Mouse (Mus musculus) c-Kit-positive CD71-positive TER-119-negative erythroid progenitor cells, embryonic 14.5 days (primary cell): ENCODE data around the gene Lpcat3.
A peak's percentile ranks its signal among the peaks of the same experiment; 100 is the strongest.

Experiments
- DNase-seq: peaks from one replicate; pipeline ENCODE4 v3.0.0-alpha.2; 2013; ENCODE audit warnings: low read depth

Gene Lpcat3

GRCm38 (mm10) chr6:124704417-124704816 lies 41.6 kb downstream of the Lpcat3 start:
- no peak for DNase-seq

DNA sequence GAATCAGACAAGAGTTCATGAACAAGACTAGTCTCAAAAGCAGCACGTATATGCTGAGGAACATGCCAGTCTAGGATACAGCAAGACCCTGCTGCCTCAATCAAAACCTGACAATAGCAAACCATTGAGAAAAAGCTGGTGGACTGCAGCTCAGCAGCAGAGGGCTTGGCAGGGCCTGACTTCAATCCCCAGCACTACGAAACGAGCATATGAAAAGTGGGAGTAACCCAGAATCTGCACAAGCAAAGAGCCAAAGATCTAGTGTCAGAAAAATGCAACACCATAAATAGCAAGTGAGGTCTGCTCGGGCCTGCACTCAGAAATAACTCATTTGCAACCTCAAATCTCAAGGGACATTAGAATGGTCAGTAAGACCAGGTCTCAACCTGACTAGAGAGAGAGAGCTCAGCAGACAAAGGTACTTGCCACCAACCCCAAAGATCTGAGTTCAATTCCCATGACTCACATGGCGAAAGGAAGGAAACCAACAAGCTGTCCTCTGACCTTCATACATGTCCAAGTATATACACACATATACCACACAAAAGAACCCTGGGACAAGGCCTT lies 43.3 kb downstream of the Lpcat3 start:
- DNase-seq, result no peak

GRCm38 (mm10) chr6:124708289-124708889 lies 45.6 kb downstream of the Lpcat3 start:
- DNase-seq, result no peak

DNA sequence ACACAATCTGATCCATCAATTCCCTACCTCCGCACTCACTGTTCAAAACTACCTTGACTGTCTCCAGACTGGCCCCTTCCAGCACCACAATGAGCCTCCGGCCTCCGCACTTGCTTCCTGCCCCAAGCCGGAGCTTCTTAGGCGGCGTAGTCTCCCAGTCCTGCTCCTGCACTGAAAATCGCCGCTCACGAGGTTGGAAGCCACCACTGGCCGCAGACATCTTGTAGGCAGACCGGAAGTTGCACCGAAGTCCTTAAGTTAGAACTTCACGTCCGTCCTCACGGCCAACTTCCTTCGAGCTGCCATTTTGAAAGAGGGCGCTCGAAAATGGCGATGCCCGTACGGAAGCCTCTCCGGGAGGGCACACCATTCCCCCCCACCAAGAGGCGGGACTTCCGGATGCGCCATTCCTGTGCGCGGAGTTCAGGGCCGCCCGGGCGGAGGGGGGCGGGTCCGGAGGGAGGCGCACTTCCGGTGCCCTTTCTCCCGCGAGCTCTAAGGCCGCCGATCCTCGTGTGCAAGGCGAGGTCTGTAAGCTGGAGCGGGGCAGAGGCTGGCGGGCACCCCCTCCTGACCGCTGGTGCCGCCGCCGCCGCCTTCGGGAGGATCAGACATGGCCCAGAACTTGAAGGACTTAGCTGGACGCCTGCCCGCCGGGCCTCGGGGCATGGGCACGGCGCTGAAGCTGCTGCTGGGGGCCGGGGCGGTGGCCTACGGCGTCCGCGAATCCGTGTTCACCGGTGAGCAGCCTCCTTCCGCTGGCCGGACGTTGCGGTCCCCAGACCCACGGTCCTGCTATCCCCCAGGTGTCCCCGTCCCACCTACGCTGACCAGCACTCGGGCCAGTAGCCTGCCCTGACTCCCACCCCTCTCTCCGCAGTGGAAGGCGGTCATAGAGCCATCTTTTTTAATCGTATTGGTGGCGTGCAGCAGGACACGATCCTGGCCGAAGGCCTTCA lies 49.3 kb downstream of the Lpcat3 start, which contains the start of the genes Emg1 and Phb2:
TSS of gene Emg1 (minus strand) at position 355 of the 959 bp plus-strand sequence.
TSS of gene Phb2 (plus strand) at position 513 of the 959 bp plus-strand sequence.
- peak; percentile 97 for DNase-seq

DNA sequence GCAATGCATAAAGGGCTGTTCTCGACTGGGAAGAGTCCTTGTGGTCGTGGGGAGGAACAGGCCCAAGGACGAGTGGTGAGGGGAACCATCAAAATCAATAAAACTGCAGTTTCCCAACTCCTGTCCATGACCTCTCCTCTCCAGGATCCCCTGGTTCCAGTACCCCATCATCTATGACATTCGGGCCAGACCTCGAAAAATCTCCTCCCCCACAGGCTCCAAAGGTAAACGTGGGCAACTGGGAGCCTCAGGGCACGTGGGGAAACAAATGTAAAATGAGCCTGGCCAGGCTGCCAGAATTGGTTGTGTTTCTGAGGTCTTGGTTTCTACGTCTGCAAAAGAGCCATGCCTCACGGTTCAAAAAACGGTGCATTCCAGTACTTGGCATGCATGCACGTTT lies 50.1 kb downstream of the Lpcat3 start:
- DNase-seq, result no peak

DNA sequence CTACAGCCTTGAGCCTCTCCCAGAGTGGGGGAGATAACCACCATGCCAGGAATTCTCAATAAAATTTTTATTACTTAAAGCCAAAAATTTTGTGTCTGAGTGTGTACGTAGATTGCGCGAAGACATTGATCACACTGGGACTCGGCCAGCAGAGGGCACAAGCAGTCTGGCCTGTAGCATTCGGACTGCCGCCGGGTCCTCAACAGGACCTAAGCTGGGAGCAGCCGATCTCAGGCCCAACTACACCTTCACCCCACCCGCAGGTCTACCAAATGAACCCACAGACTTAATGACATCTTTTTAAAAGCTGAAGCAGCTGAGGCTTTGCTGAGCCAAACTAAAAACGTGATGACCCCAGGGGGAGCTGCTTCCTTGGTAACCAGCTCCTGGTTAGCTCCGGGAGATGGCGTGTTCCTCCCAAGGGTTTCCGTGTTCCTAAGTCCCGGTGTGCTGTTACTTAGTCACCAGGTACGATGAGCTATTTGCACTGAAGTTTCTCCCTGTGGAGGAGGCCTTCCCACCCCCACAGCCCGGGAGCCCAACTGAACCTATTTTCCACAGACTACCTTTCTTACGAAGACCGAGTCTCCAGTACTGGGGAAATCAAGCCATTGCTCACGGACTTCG lies 54.1 kb downstream of the Lpcat3 start:
- no peak for DNase-seq

DNA sequence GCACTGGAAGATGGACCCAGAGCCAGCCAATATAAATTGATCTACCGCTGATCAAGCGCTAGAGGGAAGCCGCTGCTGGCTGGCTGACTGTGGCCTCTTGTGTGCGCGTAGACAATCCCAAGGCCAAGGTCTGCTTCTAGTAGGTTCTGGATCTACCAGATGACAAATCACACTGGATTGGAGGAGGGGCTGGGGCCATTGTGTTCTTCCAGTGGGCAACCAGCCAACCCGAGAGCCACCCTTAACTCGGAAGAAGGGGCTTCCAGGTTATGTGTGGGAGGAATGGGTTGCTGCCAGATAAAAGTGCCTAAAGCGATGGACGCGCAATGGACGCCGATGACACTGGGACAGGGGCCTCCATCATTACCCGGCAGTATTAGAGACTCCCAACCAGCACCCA lies 55.1 kb downstream of the Lpcat3 start:
- DNase-seq, result no peak

- no peak for DNase-seq
These were observed 55.9 kb downstream of the Lpcat3 start for GRCm38 (mm10) chr6:124718703-124719102.

GRCm38 (mm10) chr6:124719354-124719978 lies 56.6 kb downstream of the Lpcat3 start:
- DNase-seq, result no peak

- no peak for DNase-seq
These were observed 58.1 kb downstream of the Lpcat3 start for GRCm38 (mm10) chr6:124720904-124721303.

- DNase-seq, result no peak
These were observed 60.1 kb downstream of the Lpcat3 start for GRCm38 (mm10) chr6:124722876-124723473.

DNA sequence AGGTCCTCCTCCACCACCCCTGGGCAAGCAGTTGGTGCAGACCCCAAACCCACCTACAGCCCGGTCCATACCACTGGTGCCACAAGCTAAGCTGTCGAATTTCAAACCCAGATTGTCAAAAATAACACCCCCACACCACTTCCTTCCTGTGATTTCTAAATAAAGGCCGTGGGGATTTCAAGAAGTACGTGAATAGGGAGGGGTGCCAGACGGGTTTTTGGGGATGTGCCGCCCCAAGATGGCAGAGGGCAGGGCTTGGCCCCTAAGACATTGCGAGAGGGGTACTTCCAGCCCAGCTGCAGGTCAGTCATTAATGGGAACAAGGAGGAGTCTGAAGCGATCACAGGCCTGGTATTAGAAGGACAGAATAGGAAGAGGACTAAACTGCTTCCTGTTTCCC lies 60.7 kb downstream of the Lpcat3 start:
- DNase-seq, result no peak

DNA sequence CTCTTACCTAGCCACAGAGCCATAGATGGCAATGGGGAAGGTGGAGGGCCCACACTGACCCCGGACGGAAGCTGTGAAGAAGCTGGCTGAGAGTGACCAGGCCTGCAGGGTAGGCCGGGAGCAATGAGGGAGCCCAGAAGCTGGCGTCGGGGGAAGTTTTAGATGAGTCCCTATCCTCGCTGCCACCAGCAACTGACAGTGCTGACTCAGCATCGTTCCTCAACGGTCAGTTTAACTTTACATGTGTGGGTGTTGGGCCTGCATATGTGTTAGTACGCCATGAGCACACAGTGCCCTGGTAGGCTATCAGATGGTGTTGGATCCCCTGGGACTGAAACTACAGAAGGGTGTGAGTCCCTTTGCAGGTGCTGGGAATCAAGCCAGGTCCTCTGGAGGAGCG lies 61.6 kb downstream of the Lpcat3 start:
- no peak for DNase-seq

GRCm38 (mm10) chr6:124728621-124729020 lies 65.8 kb downstream of the Lpcat3 start:
- no peak for DNase-seq

GRCm38 (mm10) chr6:124729850-124730705 lies 67.3 kb downstream of the Lpcat3 start:
- no peak for DNase-seq

DNA sequence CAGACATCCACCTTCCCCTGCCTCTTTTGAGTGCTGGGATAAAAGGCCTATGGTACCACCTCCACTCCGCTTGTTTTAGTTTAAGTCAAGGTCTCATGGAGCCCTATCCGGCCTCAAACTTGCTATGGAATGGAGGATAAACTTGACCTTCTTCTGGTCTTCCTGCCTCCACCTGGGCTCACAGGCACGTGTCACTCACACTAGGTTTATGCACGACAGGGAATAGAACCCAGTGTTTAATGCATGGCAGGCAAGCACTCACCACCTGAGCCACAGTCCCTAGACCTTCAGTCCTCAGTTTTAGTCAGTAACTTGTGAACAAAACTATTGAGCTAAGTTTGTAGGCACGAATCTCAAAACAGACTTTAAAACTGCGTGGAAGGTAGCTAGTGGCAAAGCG lies 68.2 kb downstream of the Lpcat3 start:
- DNase-seq, result no peak

DNA sequence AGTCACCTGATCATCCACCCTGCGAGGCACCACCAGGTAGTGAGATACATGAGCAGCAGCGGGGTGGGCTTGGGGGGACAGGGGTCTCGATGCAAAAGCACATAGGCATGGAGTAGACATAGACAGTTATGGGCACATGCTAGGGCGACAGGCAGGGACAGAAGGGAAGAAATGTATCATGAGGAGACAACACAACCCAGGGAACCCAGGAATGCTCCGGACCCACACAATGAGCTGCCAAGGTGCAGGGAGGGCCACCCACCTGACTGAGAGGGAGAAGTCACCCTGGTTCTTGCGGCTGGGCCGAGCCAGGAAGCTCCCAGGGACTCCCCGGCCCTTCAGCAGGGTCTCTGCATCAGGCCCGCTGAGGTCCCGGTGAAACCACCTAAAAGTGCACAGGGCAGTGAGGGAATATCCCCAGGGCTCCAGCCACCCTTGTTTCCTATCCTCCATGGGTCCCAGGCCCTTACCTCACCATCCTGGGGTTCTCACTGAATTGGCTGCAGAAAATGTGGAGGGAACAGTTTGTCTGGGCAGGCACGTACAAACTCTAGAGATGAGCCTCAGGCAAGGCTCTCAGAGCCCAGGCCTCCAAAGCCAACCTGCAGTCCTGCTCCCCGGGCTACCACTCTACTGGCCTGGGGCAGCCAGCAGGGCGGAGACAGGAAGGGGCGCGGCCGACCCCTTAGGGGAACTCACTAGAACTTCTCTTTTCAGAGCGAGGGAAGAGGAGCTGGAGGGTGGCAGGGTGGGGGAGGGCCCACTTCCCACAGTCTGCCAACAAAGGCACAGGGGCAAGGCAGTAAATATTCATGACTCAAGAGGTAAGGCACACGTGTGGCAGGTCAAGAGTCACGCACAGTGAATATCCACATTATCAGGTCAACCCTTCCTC lies 69.9 kb downstream of the Lpcat3 start:
- no peak for DNase-seq

DNA sequence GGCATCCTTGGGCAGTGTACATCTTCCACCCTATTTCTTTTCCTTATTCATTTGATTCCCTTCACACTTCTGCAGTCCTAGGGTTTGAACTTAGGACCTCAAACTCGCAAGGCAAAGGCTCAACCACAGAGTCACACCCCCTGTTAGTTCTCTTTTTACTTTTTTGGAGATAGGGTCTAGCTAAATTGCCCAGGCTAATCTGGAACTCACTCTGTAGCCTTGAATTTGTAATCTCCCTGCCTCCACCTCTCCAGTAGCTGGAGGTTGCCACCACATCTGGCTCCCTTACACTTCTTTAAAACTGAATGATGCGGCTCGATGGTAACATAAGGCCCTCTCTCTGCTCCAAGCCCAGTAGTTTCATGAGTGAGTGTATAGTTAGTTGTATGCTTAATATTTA lies 71.6 kb downstream of the Lpcat3 start:
- no peak for DNase-seq

- DNase-seq, result no peak
These were observed 74.2 kb downstream of the Lpcat3 start for GRCm38 (mm10) chr6:124737040-124737439.
